Mouse (Mus musculus) neural tube, embryonic 11.5 days (tissue): Measurements from ENCODE around the gene Calhm4. TPM values are rescaled to one million over a fixed set of nuclear protein-coding genes. Genes with fewer than 3 reads are reported as not detected.

Source experiments
- ATAC-seq: fragments of 200-750 bp; cut with Nextera tagmentation; 2 replicates; pipeline ENCODE4 v1.8.0; 2017; ENCODE audit warnings: moderate number of reproducible peaks, mild to moderate bottlenecking, moderate TSS enrichment, moderate library complexity; ENCODE audit not compliant: insufficient read depth, low FRiP score, low TSS enrichment
- DNase-seq: peaks from one replicate; pipeline ENCODE4 v3.0.0-alpha.2; 2015; ENCODE audit warnings: low spot score
- H3K27ac ChIP-seq: fragments of 300-500 bp; sonication (generic); 2 replicates; pipeline ENCODE4 v1.5.1; 2014; ENCODE audit warnings: low read depth, mild to moderate bottlenecking, low read length
- H3K27me3 ChIP-seq: fragments of 300-500 bp; sonication (generic); 2 replicates; pipeline ENCODE4 v1.6.1; 2014; ENCODE audit warnings: mild to moderate bottlenecking, low read length, mixed read lengths; ENCODE audit not compliant: control insufficient read depth, insufficient read depth
- H3K36me3 ChIP-seq: fragments of 300-500 bp; sonication (generic); 2 replicates; pipeline ENCODE4 v1.6.1; 2014; ENCODE audit warnings: mild to moderate bottlenecking, low read length, moderate library complexity, mixed read lengths; ENCODE audit not compliant: control insufficient read depth, insufficient read depth
- H3K4me1 ChIP-seq: fragments of 300-500 bp; sonication (generic); 2 replicates; pipeline ENCODE4 v1.6.1; 2014; ENCODE audit warnings: low read length, mixed read lengths; ENCODE audit not compliant: control insufficient read depth, insufficient read depth
- H3K4me2 ChIP-seq: fragments of 300-500 bp; sonication (generic); 2 replicates; pipeline ENCODE4 v1.6.1; 2014; ENCODE audit warnings: low read depth, mild to moderate bottlenecking, moderate library complexity
- H3K4me3 ChIP-seq: fragments of 300-500 bp; sonication (generic); 2 replicates; pipeline ENCODE4 v1.5.1; 2014; ENCODE audit warnings: low read depth, low read length
- H3K9ac ChIP-seq: fragments of 300-500 bp; sonication (generic); 2 replicates; pipeline ENCODE4 v1.6.1; 2014; ENCODE audit warnings: mild to moderate bottlenecking, low read length
- H3K9me3 ChIP-seq: fragments of 300-500 bp; sonication (generic); 2 replicates; pipeline ENCODE4 v1.6.1; 2016; ENCODE audit warnings: low read length; ENCODE audit not compliant: control insufficient read depth
- WGBS: fragments of 180-500 bp; shearing (Covaris S2); extraction: QIAGEN DNeasy Blood & Tissue Kit; methylation state at CpG from one replicate; pipeline ENCODE4 v1.1.7; 2014; 5-methylcytosine and 5-hydroxymethylcytosine counted together
- polyA plus RNA-seq: library from polyadenylated mRNA; unstranded; fragments of >200 nt; fragmentation: Nextera tagmentation; extraction: Ambion mirVana; gene quantifications from 2 replicates; pipeline ENCODE4 v1.2.1, GENCODE M21; 2014

Gene Calhm4
- polyA plus RNA-seq, 1 experiment from 2014 or later: not detected

DNA sequence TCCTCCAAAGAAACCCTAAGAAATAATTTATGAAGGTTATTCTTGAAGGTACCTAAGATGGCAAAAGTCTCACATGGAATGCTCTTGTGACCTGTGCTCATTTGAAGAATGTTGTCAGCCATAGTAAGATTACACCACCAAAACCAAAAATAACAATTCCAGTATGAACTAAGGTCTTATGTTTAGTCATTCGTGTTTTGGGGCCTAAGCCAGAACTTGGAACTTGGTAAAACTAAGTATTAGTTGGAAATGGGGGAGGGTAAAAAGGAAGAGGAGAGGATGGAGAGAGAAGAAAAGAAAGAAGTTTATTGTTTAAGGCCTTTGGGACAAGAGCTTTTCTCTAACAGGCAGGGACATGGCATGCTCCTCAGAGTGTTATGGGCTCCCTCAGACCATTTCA, 25.5 kb upstream of the Calhm4 start:
- no peaks in the 10 kb centered on the region for H3K4me1 ChIP-seq
- no peak overlapping the region for H3K9ac ChIP-seq
- DNase-seq: no peak
- no peaks in the 10 kb centered on the region for H3K9me3 ChIP-seq
- H3K27me3 ChIP-seq: no peaks in the 10 kb centered on the region
- H3K36me3 ChIP-seq: no peaks in the 10 kb centered on the region
- WGBS: 77% methylated on average over 1 of the region's 1 CpGs
- no peak overlapping the region for H3K4me2 ChIP-seq
- H3K27ac ChIP-seq: no peak overlapping the region
- no peak overlapping the region for H3K4me3 ChIP-seq
- ATAC-seq: no peak

DNA sequence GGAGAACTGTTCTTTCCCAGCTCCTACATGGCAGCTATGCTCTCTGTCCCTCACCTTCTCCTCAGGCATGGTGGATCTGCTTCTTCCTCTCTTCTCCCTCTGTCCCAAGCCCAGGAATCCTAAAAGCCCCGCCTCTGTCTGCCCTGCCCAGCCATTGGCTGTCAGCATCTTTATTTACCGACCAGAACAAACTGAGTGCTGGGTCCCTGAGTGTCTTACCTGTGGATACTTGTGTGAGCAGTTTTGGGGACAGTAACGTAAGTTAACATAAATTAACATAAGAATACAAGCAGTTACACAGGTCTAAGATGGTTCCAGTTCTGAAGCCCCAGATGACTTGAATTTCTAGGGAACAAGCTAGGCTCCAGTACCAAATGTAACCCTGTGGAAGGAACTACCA, 22.5 kb upstream of the Calhm4 start:
- WGBS: 59% methylated on average over 3 of the region's 3 CpGs
- no peak overlapping the region for H3K27ac ChIP-seq
- H3K4me3 ChIP-seq: no peak overlapping the region
- no peaks in the 10 kb centered on the region for H3K9me3 ChIP-seq
- H3K4me1 ChIP-seq: no peaks in the 10 kb centered on the region
- no peaks in the 10 kb centered on the region for H3K36me3 ChIP-seq
- H3K27me3 ChIP-seq: no peaks in the 10 kb centered on the region
- no peak overlapping the region for H3K9ac ChIP-seq
- no peak overlapping the region for H3K4me2 ChIP-seq
- DNase-seq: no peak
- ATAC-seq: no peak

DNA sequence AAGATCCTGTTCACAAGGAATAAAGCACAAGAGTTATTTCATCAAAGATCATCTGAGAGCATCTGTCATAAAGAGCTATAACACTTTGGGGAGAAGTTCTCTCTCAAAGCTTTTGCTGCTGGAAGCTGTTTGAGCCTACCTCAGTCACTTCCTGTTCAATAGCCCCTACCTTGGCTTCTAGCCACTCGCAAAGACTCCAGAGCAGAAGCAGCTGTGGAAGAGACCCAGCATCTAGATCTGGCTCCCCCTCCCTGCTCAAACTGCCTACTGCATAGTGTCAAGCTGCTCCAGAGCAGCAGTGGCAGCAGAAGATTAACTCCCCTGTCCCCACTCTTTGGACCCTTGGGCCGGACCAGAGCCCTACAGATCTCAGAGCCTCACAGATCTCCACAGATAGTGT, 9.9 kb upstream of the Calhm4 start:
- Histone ChIP-seq H3K4me3 (no peak overlapping the region), H3K36me3 (no peaks in the 10 kb centered on the region), H3K9ac (no peak overlapping the region), H3K27ac (no peak overlapping the region), H3K9me3 (no peaks in the 10 kb centered on the region), H3K27me3 (no peaks in the 10 kb centered on the region), H3K4me1 (no peaks in the 10 kb centered on the region), H3K4me2 (no peak overlapping the region)
- no peak for ATAC-seq
- no peak for DNase-seq
- WGBS: 94% methylated on average over 2 of the region's 2 CpGs

DNA sequence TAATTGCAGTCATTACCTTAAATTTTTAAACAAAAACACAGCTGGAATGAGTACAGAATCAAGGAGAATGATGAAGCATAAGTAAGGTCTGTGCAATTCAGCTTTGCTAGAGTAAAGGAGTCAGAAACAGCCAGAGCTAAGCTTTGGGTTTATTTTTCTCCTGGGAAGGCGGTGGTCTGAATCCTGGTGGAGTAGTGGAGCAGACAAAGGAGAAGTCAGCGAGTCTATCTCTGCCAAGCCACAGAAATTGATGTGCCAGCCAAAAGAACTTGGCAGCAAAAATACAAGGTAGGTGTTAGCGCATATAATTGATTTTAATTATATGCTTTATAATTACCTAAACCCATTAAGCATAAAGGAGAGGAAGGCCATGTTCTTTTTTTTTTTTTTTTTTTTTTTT, 6.7 kb downstream of the Calhm4 start, which contains the start of gene Trappc3l:
TSS of gene Trappc3l (plus strand) at position 197 of the 400 bp plus-strand sequence.
- Histone ChIP-seq H3K27me3 (no peaks in the 10 kb centered on the region), H3K9ac (no peak within 1 kb of the TSS), H3K4me2 (no peak within 1 kb of the TSS), H3K4me3 (no peak within 1 kb of the TSS), H3K4me1 (peaks cover 2% of the 10 kb centered on the region; the same call in 1 of the 2 replicates), H3K36me3 (no peaks in the 10 kb centered on the region), H3K9me3 (no peaks in the 10 kb centered on the region), H3K27ac (no peak within 1 kb of the TSS)
- WGBS: 79% methylated on average over 3 of the region's 3 CpGs
- ATAC-seq (no peak), DNase-seq (no peak)

DNA sequence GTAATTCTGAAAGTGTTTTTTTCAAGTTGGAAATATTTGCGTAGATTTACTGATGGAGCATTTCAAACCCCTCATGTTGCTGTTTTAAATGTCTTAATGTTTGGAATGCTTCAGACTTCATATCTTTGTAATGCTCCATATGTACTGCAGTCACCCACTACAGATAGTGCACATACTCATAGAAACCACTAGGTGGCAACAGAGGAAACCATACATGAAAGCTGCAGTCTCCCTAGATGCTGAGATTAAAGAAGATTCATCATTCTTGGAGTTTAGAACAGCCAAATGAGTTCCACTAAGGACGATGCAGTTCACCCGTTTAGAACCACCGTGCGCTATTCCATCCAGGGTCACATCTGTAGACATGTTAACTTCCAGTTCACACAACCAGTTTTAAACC, 7.5 kb downstream of the Calhm4 start:
- Histone ChIP-seq H3K27ac (no peak overlapping the region), H3K9me3 (no peaks in the 10 kb centered on the region), H3K36me3 (no peaks in the 10 kb centered on the region), H3K4me2 (no peak overlapping the region), H3K27me3 (no peaks in the 10 kb centered on the region), H3K9ac (no peak overlapping the region), H3K4me3 (no peak overlapping the region), H3K4me1 (peaks cover 2% of the 10 kb centered on the region; the same call in 1 of the 2 replicates)
- 14% methylated on average over 5 of the region's 5 CpGs for WGBS
- peak; percentile 10 for DNase-seq
- ATAC-seq: peak; percentile 62; the same call in 1 of the 2 replicates

DNA sequence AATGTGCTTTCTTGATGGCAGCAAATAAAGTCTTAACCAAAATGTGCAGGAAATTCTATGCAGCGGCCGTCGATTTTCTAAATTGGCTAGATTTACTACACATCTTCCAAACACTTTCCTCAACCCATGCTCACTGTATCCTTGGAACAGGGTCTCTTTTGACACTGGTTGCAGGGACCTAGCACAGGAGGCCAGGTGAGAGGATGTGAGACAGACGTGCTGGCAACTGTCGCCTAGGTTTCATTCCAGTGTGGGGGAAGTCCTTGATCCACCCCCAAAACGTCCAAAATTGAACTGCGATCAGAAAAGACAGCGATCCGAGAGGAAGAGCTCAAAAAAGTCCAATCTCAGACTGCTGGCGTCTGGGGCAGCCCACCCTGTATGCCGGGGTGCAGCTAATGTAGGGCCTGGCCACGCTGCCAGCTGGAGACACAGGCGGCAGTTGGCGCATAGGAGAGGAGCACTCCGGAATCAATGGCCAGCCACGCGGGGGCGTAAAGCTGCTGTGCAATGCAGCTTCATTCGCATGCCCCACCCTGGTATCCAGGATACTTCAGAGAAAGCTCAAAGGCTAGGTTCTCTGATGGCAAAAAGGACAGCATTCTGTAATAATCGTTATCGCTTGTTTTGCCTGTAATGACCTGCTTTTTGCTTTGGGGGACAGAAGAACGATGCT, 10.3 kb downstream of the Calhm4 start:
- Histone ChIP-seq H3K9me3 (no peaks in the 10 kb centered on the region), H3K4me2 (peak overlapping the region; percentile 26), H3K9ac (no peak overlapping the region), H3K4me3 (no peak overlapping the region), H3K4me1 (peaks cover 2% of the 10 kb centered on the region; the same call in 1 of the 2 replicates), H3K27me3 (no peaks in the 10 kb centered on the region), H3K36me3 (no peaks in the 10 kb centered on the region), H3K27ac (no peak overlapping the region)
- ATAC-seq (peak; percentile 75), DNase-seq (peak; percentile 83)
- WGBS: 22% methylated on average over 22 of the region's 22 CpGs

DNA sequence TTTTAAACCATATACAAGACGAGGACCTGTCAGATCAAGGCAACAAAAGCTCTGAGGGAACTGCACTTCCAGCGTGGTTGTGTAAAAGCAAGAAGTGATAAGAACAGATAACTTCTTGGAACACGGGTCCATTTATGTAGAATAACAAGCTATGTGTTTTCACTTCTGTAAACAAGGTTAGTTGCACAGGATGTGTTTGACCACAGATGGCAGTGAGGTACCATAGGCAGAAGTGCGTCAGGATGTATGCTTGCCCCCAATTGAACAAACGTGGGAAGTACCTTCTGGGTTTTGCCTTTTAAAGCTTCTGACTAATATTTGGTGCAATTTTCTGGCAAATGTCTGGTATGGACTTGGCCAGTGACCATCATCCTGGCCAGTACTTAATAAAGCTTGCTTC, 13.8 kb downstream of the Calhm4 start:
- no peak for ATAC-seq

DNA sequence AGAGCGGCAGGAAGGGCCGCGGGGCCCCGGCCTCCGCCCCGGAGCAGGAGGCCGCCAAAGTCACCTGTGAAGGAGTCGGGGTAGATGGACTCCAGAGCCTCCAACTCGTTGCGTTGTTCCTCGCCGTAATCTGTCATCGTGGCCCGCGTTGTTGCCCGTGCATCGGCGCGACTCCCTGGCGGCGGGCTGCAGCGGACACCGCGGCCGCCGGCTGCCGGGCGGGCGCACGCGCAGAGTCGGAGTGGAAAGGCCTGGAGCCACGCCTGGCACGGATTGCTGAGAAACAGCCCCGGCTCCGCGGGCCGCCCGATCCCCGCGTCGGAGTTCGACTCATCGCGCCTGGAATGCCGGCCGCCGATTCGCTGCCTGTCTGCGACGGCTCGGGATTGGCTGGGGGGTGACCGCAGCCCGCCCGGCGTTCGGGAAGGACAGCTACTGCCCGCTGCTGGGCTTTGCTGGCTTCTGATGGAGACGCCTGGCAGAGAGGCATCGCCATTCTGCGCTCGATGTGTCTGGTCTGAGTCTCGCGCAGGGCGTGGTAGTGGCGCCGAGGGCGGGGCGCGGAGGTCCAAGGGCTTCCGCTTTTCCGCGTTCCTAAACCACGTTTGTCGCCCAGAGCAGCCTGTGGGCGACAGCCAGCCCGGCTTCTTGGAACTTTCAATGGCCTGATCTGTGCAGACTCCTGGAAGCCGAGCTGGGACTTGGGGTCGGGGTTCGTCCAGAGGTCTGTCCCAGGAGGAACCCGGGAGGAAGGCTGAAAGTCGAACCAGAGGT, 24.6 kb downstream of the Calhm4 start, which contains the start of gene Rwdd1:
TSS of gene Rwdd1 (minus strand) at position 323 of the 774 bp plus-strand sequence.
- Histone ChIP-seq H3K36me3 (no peaks in the 10 kb centered on the region), H3K9me3 (no peaks in the 10 kb centered on the region), H3K27me3 (no peaks in the 10 kb centered on the region), H3K9ac (peak within 1 kb of the TSS; percentile 82), H3K27ac (peak within 1 kb of the TSS; percentile 82), H3K4me1 (peaks cover 8% of the 10 kb centered on the region), H3K4me3 (peak within 1 kb of the TSS; percentile 76), H3K4me2 (peak within 1 kb of the TSS; percentile 31)
- under 1% methylated on average over 79 of the region's 82 CpGs for whole genome bisulfite sequencing
- peak; percentile 100 for ATAC-seq
- peak; percentile 98 for DNase-seq

More for the DNA sequence above, 13.8 kb downstream of the Calhm4 start:
- peaks cover 2% of the 10 kb centered on the region; the same call in 1 of the 2 replicates for H3K4me1 ChIP-seq
- H3K36me3 ChIP-seq: no peaks in the 10 kb centered on the region
- H3K4me2 ChIP-seq: no peak overlapping the region
- no peak overlapping the region for H3K9ac ChIP-seq
- no peak overlapping the region for H3K4me3 ChIP-seq
- 85% methylated on average over 5 of the region's 5 CpGs for WGBS
- H3K27me3 ChIP-seq: no peaks in the 10 kb centered on the region
- no peak overlapping the region for H3K27ac ChIP-seq
- no peaks in the 10 kb centered on the region for H3K9me3 ChIP-seq
- no peak for DNase-seq
